Mouse (Mus musculus): ENCODE measurements at regions not wholly inside any gene's neighbourhood (a gene's known extent, or its start where the extent isn't known, plus 50 kb on each side); places are given as distances from the start of the nearest gene placed in this dataset.

DNA sequence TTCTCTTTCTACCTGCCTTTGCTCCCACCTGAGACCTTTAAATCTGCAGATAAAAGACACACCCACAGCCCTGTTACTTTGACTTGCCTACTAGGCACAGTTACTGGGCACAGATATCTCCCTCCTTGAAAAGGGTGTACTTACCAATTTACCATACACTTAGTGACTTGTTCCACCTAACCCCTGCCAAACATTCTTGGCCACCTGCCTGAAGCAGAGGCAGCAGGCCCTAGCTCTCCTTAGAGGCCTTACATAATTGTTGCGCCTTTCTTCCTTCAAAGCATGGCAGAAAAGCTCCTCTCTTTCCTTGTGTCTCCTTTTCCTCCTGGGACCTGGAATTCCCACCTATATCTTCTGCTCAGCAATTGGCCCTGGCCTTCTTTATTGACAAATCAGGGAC, 80.4 kb upstream of the Tent5a start:
- Histone ChIP-seq H3K4me2 (no peak overlapping the region), H3K4me1 (peaks cover 32% of the 10 kb centered on the region), H3K27me3 (replicated peaks) (no peaks in the 10 kb centered on the region), H3K9ac (no peak overlapping the region), H3K27ac (replicated peaks) (no peak overlapping the region), H3K9me3 (no peaks in the 10 kb centered on the region), H3K36me3 (no peaks in the 10 kb centered on the region), H3K4me3 (no peak overlapping the region)
- ATAC-seq (ENCODE audit: extremely low read depth, insufficient number of reproducible peaks, low FRiP score, low TSS enrichment) = no peak
- 81% methylated on average over 1 of the region's 1 CpGs for WGBS

DNA sequence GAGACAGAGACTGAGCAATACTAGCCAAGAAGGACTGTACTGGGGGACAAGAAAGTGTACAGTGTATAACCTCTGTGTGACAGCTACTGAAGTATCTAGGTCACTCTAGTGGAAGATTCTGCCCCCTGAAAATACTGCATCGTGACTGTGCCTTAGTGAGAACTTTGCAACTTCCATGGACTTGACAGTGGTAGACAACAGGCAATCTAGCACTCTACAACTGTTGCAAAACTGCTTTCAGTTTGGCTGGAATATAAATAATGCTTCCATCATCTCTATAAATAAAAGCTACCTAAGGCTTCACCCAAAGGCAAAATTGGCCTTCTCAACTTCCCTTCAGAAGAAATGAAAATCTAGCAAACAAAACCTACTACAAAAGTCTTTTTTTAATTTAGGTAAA, 74.6 kb upstream of the Tent5a start:
- Histone ChIP-seq H3K27me3 (replicated peaks) (no peaks in the 10 kb centered on the region), H3K4me3 (no peak overlapping the region), H3K9ac (no peak overlapping the region), H3K9me3 (no peaks in the 10 kb centered on the region), H3K4me1 (peaks cover 17% of the 10 kb centered on the region), H3K4me2 (no peak overlapping the region), H3K27ac (replicated peaks) (peak overlapping the region; percentile 53), H3K36me3 (no peaks in the 10 kb centered on the region)
- WGBS = 41% methylated on average over 1 of the region's 1 CpGs
- no peak for ATAC-seq (ENCODE audit: extremely low read depth, insufficient number of reproducible peaks, low FRiP score, low TSS enrichment)

DNA sequence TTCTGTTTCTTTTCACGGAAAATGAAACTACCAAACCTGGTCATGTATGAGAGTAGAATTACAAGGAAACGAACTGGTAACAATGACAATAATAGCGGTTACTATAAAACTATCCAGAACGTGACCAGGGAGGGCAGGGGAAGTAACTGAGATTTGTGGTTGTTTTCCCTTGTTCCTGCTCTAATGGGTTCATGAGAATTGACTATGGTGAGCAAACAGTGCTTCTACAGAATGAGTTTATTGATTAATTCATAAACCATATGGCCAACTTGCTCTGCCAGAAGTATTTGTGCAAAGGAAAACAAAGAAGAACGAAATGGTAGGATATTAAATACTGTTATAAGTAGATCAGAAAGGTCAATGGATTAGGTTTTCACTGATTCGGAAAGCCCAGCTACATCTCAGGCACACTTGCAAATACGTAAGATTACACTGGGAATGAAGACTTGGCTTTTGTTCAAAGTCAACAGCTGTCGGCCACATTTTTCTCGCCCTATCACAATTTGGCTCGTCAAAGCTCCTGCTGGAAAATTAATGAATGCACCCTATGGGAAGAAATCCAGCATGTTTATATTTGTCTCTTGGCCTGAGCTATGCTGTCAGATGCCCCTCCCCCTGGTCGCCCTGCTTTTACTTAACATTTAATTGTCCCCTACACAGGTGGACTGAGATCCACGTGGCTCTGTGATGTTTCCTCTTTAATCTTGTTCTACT, 73.6 kb upstream of the Tent5a start:
- Histone ChIP-seq H3K4me3 (no peak overlapping the region), H3K36me3 (no peaks in the 10 kb centered on the region), H3K4me1 (peaks cover 17% of the 10 kb centered on the region), H3K27ac (replicated peaks) (peak overlapping the region; percentile 53), H3K9me3 (no peaks in the 10 kb centered on the region), H3K4me2 (peak overlapping the region; percentile 41), H3K27me3 (replicated peaks) (no peaks in the 10 kb centered on the region), H3K9ac (no peak overlapping the region)
- WGBS = 42% methylated on average over 12 of the region's 12 CpGs
- ATAC-seq (ENCODE audit: extremely low read depth, insufficient number of reproducible peaks, low FRiP score, low TSS enrichment) = no peak

DNA sequence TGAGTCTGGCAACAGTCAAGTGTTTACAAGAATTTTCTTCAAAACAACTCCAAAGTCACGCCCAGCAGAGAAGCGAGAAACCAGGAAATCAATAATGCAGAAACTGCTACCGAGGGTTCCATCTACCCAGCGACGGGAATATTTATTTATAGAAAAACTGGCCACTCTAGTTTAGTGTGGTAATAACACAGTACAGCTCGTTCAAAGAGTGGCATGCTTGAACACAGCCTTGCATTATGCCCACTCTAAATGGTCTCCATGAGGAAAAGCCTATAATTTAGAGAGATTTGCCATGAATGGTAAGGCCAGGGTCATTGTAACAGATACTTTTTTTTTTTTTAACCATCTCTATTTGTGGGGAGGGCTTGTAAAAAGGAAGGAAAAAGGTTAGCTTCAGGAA, 67.8 kb upstream of the Tent5a start:
- Histone ChIP-seq H3K4me2 (no peak overlapping the region), H3K27me3 (replicated peaks) (no peaks in the 10 kb centered on the region), H3K4me1 (0 out of 2 replicates have a peak, but pooled peaks cover 2% of the 10 kb centered on the region), H3K27ac (replicated peaks) (no peak overlapping the region), H3K4me3 (no peak overlapping the region), H3K36me3 (no peaks in the 10 kb centered on the region), H3K9ac (no peak overlapping the region), H3K9me3 (no peaks in the 10 kb centered on the region)
- 66% methylated on average over 6 of the region's 6 CpGs for WGBS
- no peak for ATAC-seq (ENCODE audit: extremely low read depth, insufficient number of reproducible peaks, low FRiP score, low TSS enrichment)

DNA sequence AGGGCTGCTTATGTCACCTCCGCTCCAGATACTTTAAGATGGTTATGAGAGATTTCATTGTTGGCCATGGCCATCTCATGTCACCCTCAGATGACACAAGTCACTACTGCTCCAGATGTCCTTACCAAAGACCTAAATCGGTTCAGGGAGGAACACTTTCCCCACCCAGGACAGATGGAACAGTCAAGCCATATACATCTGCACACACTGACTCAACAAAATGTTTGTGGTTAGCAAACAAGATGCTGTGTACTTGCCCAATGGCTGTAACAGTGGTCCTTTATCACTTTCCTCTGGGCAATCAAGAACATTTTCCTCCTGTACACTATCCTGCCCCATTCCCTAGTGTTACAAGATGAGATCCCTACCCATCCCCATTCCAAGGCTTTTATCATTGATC, 64.1 kb upstream of the Tent5a start:
- Histone ChIP-seq H3K4me2 (no peak overlapping the region), H3K9ac (no peak overlapping the region), H3K27ac (replicated peaks) (no peak overlapping the region), H3K27me3 (replicated peaks) (no peaks in the 10 kb centered on the region), H3K4me1 (0 out of 2 replicates have a peak, but pooled peaks cover 2% of the 10 kb centered on the region), H3K9me3 (no peaks in the 10 kb centered on the region), H3K4me3 (no peak overlapping the region), H3K36me3 (no peaks in the 10 kb centered on the region)
- 75% methylated on average over 2 of the region's 2 CpGs for WGBS
- no peak for ATAC-seq (ENCODE audit: extremely low read depth, insufficient number of reproducible peaks, low FRiP score, low TSS enrichment)

DNA sequence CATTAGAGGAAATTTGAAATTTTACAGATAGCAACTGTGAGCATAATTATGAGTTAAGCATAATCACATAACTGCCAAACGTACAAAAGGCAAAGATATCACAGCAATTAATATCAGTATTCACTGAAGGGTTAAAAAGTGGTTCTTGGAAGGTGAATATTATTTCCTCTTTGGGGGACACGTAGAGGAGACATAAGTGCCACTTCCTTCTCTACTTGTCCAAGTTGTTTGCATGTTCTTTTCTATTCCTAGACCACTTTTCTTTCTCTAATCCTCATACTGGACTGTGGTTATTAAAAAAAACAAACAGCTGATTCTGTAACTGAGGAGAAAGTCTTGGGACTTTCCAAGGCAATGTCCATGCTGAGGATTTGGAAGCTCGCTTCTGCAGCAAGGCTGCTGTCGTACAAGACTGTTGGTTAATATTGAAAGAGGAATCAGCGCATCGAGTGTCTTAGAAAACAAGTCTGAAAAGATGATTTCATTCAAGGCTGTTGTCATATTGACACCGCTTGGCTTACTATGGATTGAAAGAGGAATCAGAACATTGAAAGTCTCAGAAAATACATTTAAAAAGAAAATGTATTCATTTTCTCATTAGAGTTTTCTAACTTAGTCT, 61.7 kb upstream of the Tent5a start:
- Histone ChIP-seq H3K27me3 (replicated peaks) (no peaks in the 10 kb centered on the region), H3K4me1 (no peaks in the 10 kb centered on the region), H3K36me3 (no peaks in the 10 kb centered on the region), H3K9ac (no peak overlapping the region), H3K9me3 (no peaks in the 10 kb centered on the region), H3K27ac (replicated peaks) (no peak overlapping the region), H3K4me3 (no peak overlapping the region), H3K4me2 (no peak overlapping the region)
- ATAC-seq (ENCODE audit: extremely low read depth, insufficient number of reproducible peaks, low FRiP score, low TSS enrichment) = no peak
- whole genome bisulfite sequencing = 72% methylated on average over 7 of the region's 7 CpGs

DNA sequence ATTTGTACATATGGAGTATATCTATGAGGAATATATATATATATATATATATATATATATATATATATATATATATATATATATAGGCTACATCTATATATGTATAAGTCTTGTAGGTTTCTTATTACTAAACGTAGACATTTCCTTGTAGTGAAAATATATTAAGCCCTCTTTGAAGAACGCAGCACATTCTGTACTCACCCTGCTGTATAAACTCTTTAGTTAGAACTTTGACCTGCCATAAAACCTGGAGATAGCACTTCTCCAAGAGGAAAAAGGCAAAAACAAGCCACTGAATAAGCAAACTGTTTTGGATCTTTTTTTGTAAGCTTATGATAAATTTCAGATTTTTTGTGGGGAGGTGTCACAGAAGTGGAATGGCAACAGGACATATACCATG, 55.3 kb upstream of the Tent5a start:
- 85% methylated on average over 2 of the region's 2 CpGs for WGBS
- Histone ChIP-seq H3K4me1 (peaks cover 5% of the 10 kb centered on the region), H3K27ac (replicated peaks) (no peak overlapping the region), H3K9me3 (no peaks in the 10 kb centered on the region), H3K4me2 (no peak overlapping the region), H3K36me3 (no peaks in the 10 kb centered on the region), H3K27me3 (replicated peaks) (no peaks in the 10 kb centered on the region), H3K4me3 (no peak overlapping the region), H3K9ac (no peak overlapping the region)
- no peak for ATAC-seq (ENCODE audit: extremely low read depth, insufficient number of reproducible peaks, low FRiP score, low TSS enrichment)

DNA sequence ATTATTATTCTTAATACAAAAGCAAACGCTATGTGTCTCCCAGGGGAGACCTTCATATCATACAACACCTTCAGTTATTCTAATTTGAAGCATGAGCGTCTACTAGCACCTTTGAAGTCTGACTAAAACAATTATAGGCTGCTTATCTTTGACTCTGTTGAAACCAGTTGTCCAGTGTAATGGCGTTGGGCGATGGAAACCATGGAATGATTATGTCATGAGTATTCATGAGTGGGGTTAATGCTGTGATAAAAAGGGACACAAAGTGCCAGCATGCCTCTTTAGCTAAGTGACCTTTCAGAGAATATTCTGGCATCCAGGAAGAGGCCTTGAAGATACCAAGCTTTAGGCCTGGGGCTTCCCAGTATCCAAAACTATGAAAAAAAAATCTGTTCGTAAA, 53.6 kb upstream of the Tent5a start:
- no peaks in the 10 kb centered on the region for H3K36me3 ChIP-seq
- no peak overlapping the region for H3K4me2 ChIP-seq
- peaks cover 5% of the 10 kb centered on the region for H3K4me1 ChIP-seq
- H3K4me3 ChIP-seq = no peak overlapping the region
- WGBS = 21% methylated on average over 5 of the region's 5 CpGs
- no peaks in the 10 kb centered on the region for H3K9me3 ChIP-seq
- H3K27me3 ChIP-seq (replicated peaks) = no peaks in the 10 kb centered on the region
- ATAC-seq (ENCODE audit: extremely low read depth, insufficient number of reproducible peaks, low FRiP score, low TSS enrichment) = peak; percentile 31; the same call in 1 of the 2 replicates
- H3K9ac ChIP-seq = no peak overlapping the region
- H3K27ac ChIP-seq (replicated peaks) = peak overlapping the region; percentile 55

DNA sequence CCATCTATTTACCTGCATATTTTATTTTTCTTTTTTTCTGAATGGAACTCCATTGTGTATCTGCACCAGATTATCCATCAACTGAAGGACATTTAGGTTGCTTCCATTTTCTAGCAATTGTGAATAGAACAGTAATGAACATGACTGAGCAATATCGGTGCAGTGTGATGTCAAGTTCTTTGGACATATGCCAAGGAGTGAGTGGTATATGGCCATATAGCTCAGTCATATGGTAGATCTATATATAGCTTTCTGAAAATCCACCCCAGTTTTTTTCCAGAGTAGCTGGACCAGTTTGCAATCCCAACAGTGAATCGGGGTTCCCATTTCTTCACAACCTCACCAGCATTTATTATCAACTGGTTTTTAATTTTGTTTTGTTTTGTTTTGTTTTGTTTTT, 52.0 kb upstream of the Tent5a start:
- H3K27ac ChIP-seq (replicated peaks) = no peak overlapping the region
- H3K36me3 ChIP-seq = no peaks in the 10 kb centered on the region
- 75% methylated on average over 2 of the region's 2 CpGs for WGBS
- ATAC-seq (ENCODE audit: extremely low read depth, insufficient number of reproducible peaks, low FRiP score, low TSS enrichment) = no peak
- H3K4me1 ChIP-seq = peaks cover 15% of the 10 kb centered on the region
- H3K4me3 ChIP-seq = no peak overlapping the region
- H3K9ac ChIP-seq = no peak overlapping the region
- H3K27me3 ChIP-seq (replicated peaks) = no peaks in the 10 kb centered on the region
- no peaks in the 10 kb centered on the region for H3K9me3 ChIP-seq
- H3K4me2 ChIP-seq = no peak overlapping the region
